Mouse (Mus musculus) liver, embryonic 14.5 days (tissue): ENCODE results near the gene Atp2c2. TPM values are rescaled to one million over a fixed set of nuclear protein-coding genes. Genes with fewer than 3 reads are reported as not detected.

Source experiments
- ATAC-seq: fragments of 200-750 bp; cut with Nextera tagmentation; 2 replicates; pipeline ENCODE4 v1.8.0; 2017; ENCODE audit warnings: moderate number of reproducible peaks, mild to moderate bottlenecking, moderate library complexity; ENCODE audit not compliant: insufficient read depth
- DNase-seq, 3 experiments: peaks; one replicate each; pipeline ENCODE4 v3.0.0-alpha.2; 2012 to 2013; ENCODE audit warnings: low read depth in 3 of 3, low spot score in 3 of 3
- H3K27ac ChIP-seq: fragments of 300-500 bp; sonication (generic); 2 replicates; pipeline ENCODE4 v1.5.1; 2014; ENCODE audit warnings: moderate library complexity, mild to moderate bottlenecking, control low read depth, inconsistent platforms
- H3K27me3 ChIP-seq: fragments of 300-500 bp; sonication (generic); 2 replicates; pipeline ENCODE4 v1.6.1; 2014; ENCODE audit warnings: mild to moderate bottlenecking, low read length, moderate library complexity; ENCODE audit not compliant: control insufficient read depth, insufficient read depth
- H3K36me3 ChIP-seq: fragments of 300-500 bp; sonication (generic); replicated peaks from 2 replicates; pipeline ENCODE4 v1.6.1; 2014; ENCODE audit warnings: low read depth; ENCODE audit not compliant: control insufficient read depth, insufficient read depth
- H3K4me1 ChIP-seq, 2 experiments: fragments of 200-500 bp in 1 of 2; fragments of 300-500 bp in 1 of 2; sonication (generic) in 1 of 2; replicated peaks; 2 replicates each; pipeline ENCODE4 v1.6.1; 2012 to 2014; ENCODE audit warnings: antibody characterized with exemption in 1 of 2, inconsistent platforms in 1 of 2, low read length in 1 of 2; ENCODE audit not compliant: control insufficient read depth in 2 of 2, insufficient read depth in 2 of 2
- H3K4me2 ChIP-seq: fragments of 300-500 bp; sonication (generic); 2 replicates; pipeline ENCODE4 v1.6.1; 2014; ENCODE audit warnings: low read depth, mild to moderate bottlenecking, control low read depth, moderate library complexity
- H3K4me3 ChIP-seq, 2 experiments: fragments of 200-500 bp in 1 of 2; fragments of 300-500 bp in 1 of 2; sonication (generic) in 1 of 2; 2 replicates each; pipeline ENCODE4 v1.5.1; 2012 to 2014; ENCODE audit warnings: low read depth in 2 of 2, low read length in 2 of 2, mild to moderate bottlenecking in 2 of 2, control low read depth in 1 of 2, inconsistent platforms in 1 of 2, moderate library complexity in 1 of 2; ENCODE audit not compliant: insufficient read depth in 1 of 2
- H3K9ac ChIP-seq: fragments of 300-500 bp; sonication (generic); replicated peaks from 2 replicates; pipeline ENCODE4 v1.6.1; 2014; ENCODE audit warnings: mild to moderate bottlenecking, control low read depth, moderate library complexity
- H3K9me3 ChIP-seq: fragments of 300-500 bp; sonication (generic); 2 replicates; pipeline ENCODE4 v1.6.1; 2016; ENCODE audit warnings: low read length, mixed read lengths; ENCODE audit not compliant: control insufficient read depth
- CTCF ChIP-seq: IDR thresholded peaks from 2 replicates; pipeline ENCODE4 v1.5.1; 2016; ENCODE audit warnings: antibody characterized with exemption, low read depth, control low read depth
- EP300 ChIP-seq: IDR thresholded peaks from 2 replicates; pipeline ENCODE4 v1.6.1; 2016; ENCODE audit warnings: antibody characterized with exemption, low read depth
- WGBS: fragments of 180-500 bp; shearing (Covaris S2); extraction: QIAGEN DNeasy Blood & Tissue Kit; methylation state at CpG from one replicate; pipeline ENCODE4 v1.1.7; 2014; ENCODE audit not compliant: insufficient replicate concordance; 5-methylcytosine and 5-hydroxymethylcytosine counted together
- polyA plus RNA-seq, 2 experiments: library from polyadenylated mRNA; depleted of rRNA in 1 of 2; stranded (reverse) in 1 of 2; unstranded in 1 of 2; fragments of >200 nt; fragmentation: Nextera tagmentation in 1 of 2; extraction: Ambion mirVana in 1 of 2; gene quantifications; 2 replicates each; pipeline versions ENCODE4 v1.2.1 to v1.2.3; 2012 to 2014

Gene Atp2c2
- polyA plus RNA-seq, 2 experiments: 0.08 to 0.10 TPM

DNA sequence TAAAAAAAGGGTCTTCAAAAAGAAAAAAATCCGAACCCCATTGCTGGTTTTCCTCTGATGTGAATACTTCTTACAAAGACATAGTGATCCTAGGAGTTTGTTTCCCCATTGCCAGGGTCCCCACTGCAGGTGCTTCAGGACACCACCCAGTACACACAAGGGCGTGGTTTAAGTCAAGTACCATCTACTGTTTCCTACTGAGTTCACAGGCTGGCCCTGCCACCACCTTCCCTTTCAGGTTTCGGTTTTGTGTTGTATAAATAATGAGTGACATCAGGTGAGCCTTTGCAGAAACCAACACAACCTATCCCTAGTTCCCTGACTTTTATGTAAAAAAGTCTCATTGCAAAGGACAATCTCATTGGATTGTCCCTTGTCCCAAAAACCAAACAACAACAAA, 95.8 kb downstream of the Atp2c2 start:
- Histone ChIP-seq H3K4me1 (peaks cover 0 to 16% of the 10 kb centered on the region in 2 experiments; a peak in 2 of 4 replicates), H3K9ac (no peak overlapping the region), H3K27ac (no peak overlapping the region), H3K9me3 (no peaks in the 10 kb centered on the region), H3K4me3 (no peak overlapping the region), H3K36me3 (no peaks in the 10 kb centered on the region), H3K27me3 (no peaks in the 10 kb centered on the region), H3K4me2 (no peak overlapping the region)
- 56% methylated on average over 3 of the region's 3 CpGs for WGBS
- ATAC-seq: no peak
- DNase-seq: no peak
- TF ChIP-seq CTCF (no peak), EP300 (no peak)

DNA sequence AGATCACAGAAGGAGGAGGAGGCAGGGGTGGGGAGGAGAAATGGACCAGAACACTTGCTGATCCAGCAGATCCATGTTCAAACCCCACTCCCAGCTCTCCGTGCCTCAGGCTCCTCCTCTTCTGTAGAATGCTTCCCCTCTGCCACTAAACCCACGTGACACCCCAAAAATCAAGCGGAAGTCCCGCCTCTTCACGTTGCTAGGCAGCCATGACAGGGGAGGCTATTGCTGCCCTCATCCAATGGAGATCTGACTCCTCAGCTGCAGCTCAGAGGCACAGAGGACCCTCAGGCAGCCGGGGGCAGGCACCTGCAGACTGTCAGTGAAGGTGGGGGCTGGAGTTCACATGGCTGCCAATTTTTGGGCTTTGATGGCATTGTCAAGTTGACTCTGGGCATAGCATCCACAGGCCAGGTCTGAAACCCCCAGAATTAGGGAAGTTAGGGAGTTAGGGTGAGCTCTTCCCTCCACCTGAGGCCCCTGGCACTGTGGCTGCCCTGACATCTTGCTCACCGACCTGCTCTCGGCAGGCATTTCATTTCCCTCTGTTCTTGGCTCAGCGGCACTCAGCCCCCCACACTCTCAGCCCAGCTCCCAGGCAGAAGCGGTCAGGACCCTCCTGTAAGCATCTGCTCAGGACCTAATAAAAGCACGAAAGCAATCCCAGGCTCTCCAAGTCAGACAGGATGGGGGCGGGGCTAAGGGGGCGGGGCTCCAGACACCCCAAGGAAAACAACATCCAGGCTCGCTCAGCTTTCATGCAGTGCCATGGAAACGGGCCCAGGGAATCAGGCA, 98.6 kb downstream of the Atp2c2 start:
- 12% methylated on average over 15 of the region's 15 CpGs for WGBS
- 0 out of 4 replicates have a peak overlapping the region, but pooled peaks of 1 of the 2 experiments have one; percentile 15 for H3K4me3 ChIP-seq

DNA sequence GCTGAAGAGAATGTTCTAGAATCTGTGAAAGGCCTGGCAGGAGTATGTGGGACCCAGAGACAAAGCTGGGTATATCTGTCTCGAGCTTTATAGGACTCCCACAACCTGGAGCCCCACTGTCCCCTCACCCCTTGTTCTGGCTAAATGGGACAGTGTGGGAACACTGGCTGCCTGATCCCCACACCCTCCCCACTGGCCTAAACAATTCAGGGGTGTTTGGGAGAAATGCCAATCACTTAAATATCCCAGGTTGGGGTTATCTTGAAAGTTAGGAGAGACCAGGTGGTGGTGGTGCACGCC, 99.1 kb downstream of the Atp2c2 start:
- TF ChIP-seq CTCF: no peak
- no peak for TF ChIP-seq EP300
- Histone ChIP-seq H3K9ac (no peak overlapping the region), H3K27me3 (no peaks in the 10 kb centered on the region), H3K4me2 (no peak overlapping the region), H3K4me1 (peaks cover 0 to 6% of the 10 kb centered on the region in 2 experiments; a peak in 2 of 4 replicates), H3K36me3 (no peaks in the 10 kb centered on the region), H3K9me3 (no peaks in the 10 kb centered on the region), H3K27ac (no peak overlapping the region), H3K4me3 (no peak overlapping the region)
- ATAC-seq (no peak), DNase-seq (no peak)
- WGBS: 43% methylated on average over 2 of the region's 2 CpGs

More for the DNA sequence above, 98.6 kb downstream of the Atp2c2 start:
- Histone ChIP-seq H3K9me3 (no peaks in the 10 kb centered on the region), H3K4me1 (peaks cover 0 to 6% of the 10 kb centered on the region in 2 experiments; a peak in 2 of 4 replicates), H3K36me3 (no peaks in the 10 kb centered on the region), H3K9ac (no peak overlapping the region), H3K27ac (no peak overlapping the region), H3K27me3 (no peaks in the 10 kb centered on the region), H3K4me2 (peak overlapping the region; percentile 18; the same call in 1 of the 2 replicates)
- ATAC-seq: 0 out of 2 replicates have a peak, but pooled peaks have one; percentile 37
- no peak for DNase-seq
- no peak for TF ChIP-seq EP300
- TF ChIP-seq CTCF: no peak

DNA sequence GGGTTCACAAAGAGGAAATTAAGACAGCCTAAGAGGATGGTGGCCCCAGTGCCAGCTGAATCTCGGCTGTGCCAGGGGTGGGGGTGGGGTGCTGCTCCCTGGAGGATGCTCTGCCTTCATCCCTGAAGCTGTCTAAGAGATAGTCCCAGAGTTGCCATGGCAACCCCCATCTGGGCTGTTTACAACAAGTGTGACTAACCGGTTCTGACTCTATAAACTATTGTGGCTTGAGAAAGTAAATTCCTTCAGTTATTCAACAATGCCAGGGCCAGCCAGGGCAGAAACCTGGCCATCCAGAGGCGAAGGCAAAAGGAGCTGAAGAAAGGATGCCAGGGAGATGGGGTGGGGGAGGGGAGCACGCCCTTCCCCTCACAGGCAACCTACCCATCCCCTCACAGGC, 101.4 kb downstream of the Atp2c2 start:
- Histone ChIP-seq H3K4me2 (no peak overlapping the region), H3K9me3 (no peaks in the 10 kb centered on the region), H3K27ac (no peak overlapping the region), H3K36me3 (no peaks in the 10 kb centered on the region), H3K4me3 (no peak overlapping the region), H3K4me1 (peaks cover 0 to 4% of the 10 kb centered on the region in 2 experiments; a peak in 2 of 4 replicates), H3K27me3 (no peaks in the 10 kb centered on the region), H3K9ac (no peak overlapping the region)
- no peak for TF ChIP-seq CTCF
- TF ChIP-seq EP300: no peak
- 11% methylated on average over 4 of the region's 4 CpGs for WGBS
- DNase-seq (no peak), ATAC-seq (no peak)

DNA sequence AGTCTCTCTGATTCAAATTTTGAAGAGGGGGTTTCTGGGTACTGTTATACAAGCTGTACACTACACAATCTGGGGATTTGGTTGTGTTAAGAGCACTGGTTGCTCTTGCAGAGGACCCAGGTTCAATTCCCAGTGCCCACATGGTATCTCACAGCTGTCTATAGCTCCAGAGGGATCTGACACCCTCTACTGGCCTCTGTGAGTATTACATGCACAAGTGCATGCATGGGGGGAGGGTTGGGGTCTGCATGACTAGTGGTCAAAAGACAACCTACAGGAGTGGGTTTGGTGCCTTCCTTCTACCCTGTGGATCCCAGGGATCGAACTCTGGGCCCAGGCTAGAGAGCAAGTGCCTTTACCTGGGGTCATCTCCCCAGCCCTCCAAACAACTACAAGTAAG, 102.8 kb downstream of the Atp2c2 start:
- Histone ChIP-seq H3K36me3 (no peaks in the 10 kb centered on the region), H3K4me3 (no peak overlapping the region), H3K4me1 (peaks cover 0 to 4% of the 10 kb centered on the region in 2 experiments; a peak in 2 of 4 replicates), H3K9ac (no peak overlapping the region), H3K9me3 (no peaks in the 10 kb centered on the region), H3K4me2 (no peak overlapping the region), H3K27ac (no peak overlapping the region), H3K27me3 (no peaks in the 10 kb centered on the region)
- TF ChIP-seq EP300 (no peak), CTCF (peak; percentile 66)
- ATAC-seq: no peak
- 57% methylated on average over 1 of the region's 1 CpGs for WGBS
- DNase-seq: no peak
